Mouse (Mus musculus) ovary, postnatal 10 days (tissue): ENCODE data around the gene Ctsa.
"Not testable (repeated sequence)": the region's sequence is repeated elsewhere in the genome, so short reads cannot be mapped to it uniquely, and the experiment has no call there.

Source experiments
- DNase-seq: peaks from one replicate; pipeline ENCODE4 v3.0.0; 2022; ENCODE audit warnings: low spot score

Ctsa gene

GRCm38 (mm10) chr2:164856309-164857100, 23.8 kb downstream of the Ctsa start:
- DNase-seq = no peak

GRCm38 (mm10) chr2:164857101-164857821, 24.6 kb downstream of the Ctsa start, which contains the start of gene Pltp:
TSS of gene Pltp (minus strand) at chr2:164857711.
- DNase-seq = no peak

- DNase-seq = no peak
Measured at GRCm38 (mm10) chr2:164857842-164858553, 25.3 kb downstream of the Ctsa start.

- DNase-seq = no peak
Measured at GRCm38 (mm10) chr2:164859155-164859554, 26.5 kb downstream of the Ctsa start.

DNA sequence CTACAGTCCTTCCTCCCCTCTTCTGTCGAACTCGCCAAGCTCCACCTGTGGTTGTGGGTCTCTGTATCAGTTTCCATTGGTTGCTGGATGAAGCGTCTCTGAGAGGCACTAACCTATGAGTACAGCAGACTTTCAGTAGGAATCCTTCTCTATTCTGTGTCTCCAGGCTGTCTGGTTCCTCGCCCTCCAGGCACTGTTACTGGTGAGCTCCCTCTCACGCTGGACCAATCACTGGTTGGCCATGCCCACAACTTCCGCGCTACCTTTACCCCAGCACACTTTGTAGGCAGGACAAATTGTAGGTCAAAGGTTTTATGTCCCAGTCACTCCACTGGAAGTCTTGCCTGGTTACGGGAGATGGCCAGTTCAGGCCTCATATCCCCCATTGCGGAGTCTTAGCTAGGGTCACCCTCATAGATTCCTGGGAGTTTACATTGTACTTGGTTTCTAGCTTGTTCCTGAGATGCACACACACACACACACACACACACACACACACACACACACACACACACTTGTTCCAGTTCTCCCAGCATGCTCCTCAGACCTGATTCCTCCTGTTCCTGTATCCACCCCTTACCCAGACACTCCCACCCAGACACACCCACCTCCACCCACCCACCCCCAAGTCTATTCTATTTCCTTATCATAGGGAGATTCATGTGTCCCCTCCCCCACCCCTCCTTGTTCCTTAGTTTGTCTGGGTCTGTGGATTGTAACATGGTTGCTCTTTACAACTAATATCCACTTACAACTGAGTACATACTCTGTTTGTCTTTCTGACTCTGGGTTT, 27.2 kb downstream of the Ctsa start:
- no peak for DNase-seq

GRCm38 (mm10) chr2:164861094-164861493, 28.4 kb downstream of the Ctsa start:
- no peak for DNase-seq

- no peak for DNase-seq
Measured at GRCm38 (mm10) chr2:164862179-164862861, 29.6 kb downstream of the Ctsa start.

GRCm38 (mm10) chr2:164863411-164863810, 30.7 kb downstream of the Ctsa start:
- DNase-seq = not testable (repeated sequence)

GRCm38 (mm10) chr2:164864593-164864992, 31.9 kb downstream of the Ctsa start:
- no peak for DNase-seq

DNA sequence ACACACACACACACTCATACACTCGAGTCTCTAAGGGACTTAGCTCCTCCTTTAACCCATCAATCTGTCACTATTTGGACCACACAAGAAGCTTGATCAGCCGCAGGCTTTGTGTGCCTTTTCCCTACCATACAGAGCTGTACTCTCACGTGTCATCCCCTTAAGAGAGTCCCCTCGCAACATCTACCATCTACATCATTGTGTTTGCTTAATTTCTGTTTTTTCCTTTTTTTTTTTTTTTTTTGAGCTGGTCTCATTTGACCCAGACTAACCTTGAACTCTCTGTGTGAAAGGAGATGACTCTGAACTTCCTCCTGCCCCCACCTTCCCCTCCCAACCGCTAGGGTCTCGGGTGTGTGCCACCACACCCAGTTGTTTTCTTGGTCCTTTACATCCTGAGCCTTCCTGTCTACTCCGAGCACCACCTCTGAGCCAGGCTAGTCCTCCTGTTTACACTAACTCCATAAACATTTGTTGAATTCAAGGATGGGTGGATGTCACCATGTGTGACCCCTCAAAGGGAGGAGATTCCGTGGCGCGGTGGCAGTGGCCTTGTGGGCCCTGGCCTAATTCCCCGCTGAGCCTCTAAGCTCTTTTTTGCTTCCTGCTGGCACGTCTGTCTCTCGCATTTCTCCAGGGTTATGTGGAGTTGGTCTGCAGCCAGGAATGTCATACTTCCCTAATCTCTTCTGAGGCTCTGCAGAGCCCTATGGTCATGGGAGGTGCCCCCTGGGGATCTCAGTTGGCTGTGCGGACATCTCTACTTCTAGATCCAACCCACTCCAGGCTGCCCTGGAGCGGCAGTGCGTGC, 34.3 kb downstream of the Ctsa start:
- no peak for DNase-seq

DNA sequence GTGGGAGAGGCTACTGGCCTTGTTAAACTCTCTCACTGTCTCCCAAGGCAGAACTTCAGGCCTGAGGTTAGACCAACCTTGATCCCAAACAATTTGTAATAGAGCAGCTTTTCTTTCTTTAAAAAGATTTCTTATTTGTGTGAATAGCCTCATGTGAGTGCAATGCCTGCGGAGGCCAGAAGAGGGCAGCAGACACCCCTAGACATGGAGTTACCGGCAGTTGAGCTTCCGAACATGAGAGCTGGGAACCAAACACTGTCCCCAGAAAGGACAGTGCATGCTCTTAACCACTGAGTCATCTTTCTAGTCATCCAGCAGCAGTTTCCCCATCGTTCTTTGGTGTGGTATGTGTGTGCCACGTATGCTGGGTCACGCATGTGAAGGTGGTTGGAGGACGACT, 34.9 kb downstream of the Ctsa start:
- no peak for DNase-seq

DNA sequence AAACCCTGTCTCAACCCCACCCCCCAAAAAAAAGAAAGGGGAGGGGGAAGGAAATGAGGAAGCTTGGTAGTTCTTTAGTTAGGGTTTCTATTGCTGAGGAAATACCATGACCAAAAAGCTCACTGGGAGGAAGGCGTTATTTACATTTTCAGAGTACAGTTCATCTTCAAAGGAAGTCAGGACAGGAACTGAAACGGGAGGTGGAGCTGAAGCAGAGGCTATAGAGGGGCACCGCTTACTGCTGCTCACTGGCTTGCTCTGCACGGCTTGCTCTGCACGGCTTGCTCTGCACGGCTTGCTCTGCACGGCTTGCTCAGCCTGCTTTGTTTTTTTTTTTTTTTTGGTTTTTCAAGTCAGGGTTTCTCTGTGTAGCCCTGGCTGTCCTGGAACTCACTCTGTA, 35.8 kb downstream of the Ctsa start:
- no peak for DNase-seq

DNA sequence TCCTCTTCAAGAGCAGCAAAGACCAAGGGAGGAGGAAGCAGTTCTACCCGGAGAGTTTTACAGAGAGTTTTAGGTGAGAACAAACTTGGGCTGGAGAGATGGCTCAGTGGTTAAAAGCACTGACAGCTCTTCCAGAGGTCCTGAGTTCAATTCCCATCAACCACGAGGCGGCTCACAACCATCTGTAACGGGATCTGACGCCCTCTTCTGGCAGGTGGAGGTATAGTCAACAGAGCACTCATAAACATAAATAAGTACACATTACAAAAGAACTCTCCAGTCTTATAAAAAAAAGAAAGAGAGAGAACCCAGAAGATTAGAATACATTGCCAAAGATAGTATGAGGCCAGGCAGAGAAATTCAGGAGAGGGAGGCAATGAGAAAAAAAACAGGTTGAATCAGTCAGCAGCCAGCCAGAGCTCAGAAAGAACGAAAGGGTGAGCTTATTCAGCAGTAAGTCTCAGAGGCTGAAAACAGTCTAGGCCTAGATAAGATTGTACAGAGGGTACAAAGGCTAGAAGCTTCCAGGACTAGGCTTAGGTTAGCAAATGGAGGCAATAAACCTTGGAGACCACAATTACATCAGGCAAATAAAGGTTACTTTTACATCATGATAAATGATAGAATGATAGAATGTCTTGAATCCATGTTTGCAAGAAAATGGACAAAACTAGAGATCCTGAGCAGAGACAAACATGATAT, 39.1 kb downstream of the Ctsa start:
- DNase-seq = no peak

GRCm38 (mm10) chr2:164873621-164874020, 40.9 kb downstream of the Ctsa start:
- DNase-seq = no peak

- DNase-seq = no peak
Measured at GRCm38 (mm10) chr2:164874239-164874769, 41.6 kb downstream of the Ctsa start.

- not testable (repeated sequence) for DNase-seq
Measured at GRCm38 (mm10) chr2:164875648-164876047, 43.0 kb downstream of the Ctsa start.

DNA sequence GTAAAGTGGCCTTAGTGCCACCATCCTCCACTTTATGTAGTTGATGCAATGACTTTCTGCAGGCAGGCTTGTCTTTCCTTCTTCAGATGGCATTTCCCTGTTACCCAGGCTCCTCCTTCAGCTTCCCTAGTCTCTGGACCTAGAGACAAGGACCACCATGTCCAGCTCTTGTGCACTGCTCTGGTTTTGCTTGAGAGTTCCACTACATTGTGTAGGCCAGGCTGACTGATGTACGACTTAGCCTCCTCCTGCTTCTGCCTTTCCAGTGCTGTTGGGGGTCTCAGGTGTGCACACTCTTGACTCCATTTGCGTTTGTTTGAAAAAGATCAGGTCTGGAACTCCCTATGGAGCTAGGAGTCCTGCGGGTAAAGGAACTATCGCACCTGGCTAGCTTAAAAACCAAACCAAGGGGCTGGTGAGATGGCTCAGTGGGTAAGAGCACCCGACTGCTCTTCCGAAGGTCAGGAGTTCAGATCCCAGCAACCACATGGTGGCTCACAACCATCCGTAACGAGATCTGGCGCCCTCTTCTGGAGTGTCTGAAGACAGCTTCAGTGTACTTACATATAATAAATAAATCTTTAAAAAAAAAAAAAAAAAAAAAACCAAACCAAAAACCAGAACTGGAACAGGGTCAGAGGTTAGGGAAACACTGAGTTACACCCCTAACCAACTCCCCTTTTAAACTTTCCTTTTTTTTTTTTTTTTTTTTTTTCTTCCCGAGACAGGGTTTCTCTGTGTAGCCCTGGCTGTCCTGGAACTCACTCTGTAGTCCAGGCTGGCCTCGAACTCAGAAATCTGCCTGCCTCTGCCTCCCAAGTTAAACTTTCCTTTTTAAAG, 44.9 kb downstream of the Ctsa start:
- DNase-seq = not testable (repeated sequence)

GRCm38 (mm10) chr2:164878509-164879227, 46.0 kb downstream of the Ctsa start:
- no peak for DNase-seq
